Mouse (Mus musculus): ENCODE data around the gene Cln3.

The Cln3 gene

GRCm38 (mm10) chr7:126594862-126595561 is 9.4 kb upstream of the Cln3 start, which contains the start of gene Il27:
TSS of gene Il27 (minus strand) at chr7:126594941.
- DNase-seq (ENCODE audit: low spot score), result no peak

GRCm38 (mm10) chr7:126587779-126588178 is 2.2 kb upstream of the Cln3 start:
- peak; percentile 63 for DNase-seq (ENCODE audit: low spot score)

GRCm38 (mm10) chr7:126586839-126587238 is 1.2 kb upstream of the Cln3 start:
- DNase-seq (ENCODE audit: low spot score), result peak; percentile 70

- DNase-seq (ENCODE audit: low spot score), result peak; percentile 45
Measured at GRCm38 (mm10) chr7:126584506-126584977, 1.1 kb downstream of the Cln3 start, which contains the start of gene Apobr. TSS of gene Apobr (plus strand) at chr7:126584942.

GRCm38 (mm10) chr7:126583761-126584160 is 1.9 kb downstream of the Cln3 start:
- no peak for DNase-seq (ENCODE audit: low spot score)

- DNase-seq (ENCODE audit: low spot score), result peak; percentile 91
Measured at GRCm38 (mm10) chr7:126583251-126583709, 2.3 kb downstream of the Cln3 start.

- DNase-seq (ENCODE audit: low spot score), result no peak
Measured at GRCm38 (mm10) chr7:126582759-126583158, 2.9 kb downstream of the Cln3 start.

- no peak for DNase-seq (ENCODE audit: low spot score)
Measured at GRCm38 (mm10) chr7:126581661-126582060, 4.0 kb downstream of the Cln3 start.

- peak; percentile 60 for DNase-seq (ENCODE audit: low spot score)
Measured at GRCm38 (mm10) chr7:126579172-126579571, 6.4 kb downstream of the Cln3 start.

- peak; percentile 52 for DNase-seq (ENCODE audit: low spot score)
Measured at GRCm38 (mm10) chr7:126576946-126577345, 8.7 kb downstream of the Cln3 start.

GRCm38 (mm10) chr7:126566094-126566765 is 19.4 kb downstream of the Cln3 start, which contains the start of gene Eif3c:
TSS of gene Eif3c (minus strand) at chr7:126566411.
- peak; percentile 92 for DNase-seq (ENCODE audit: low spot score)

GRCm38 (mm10) chr7:126565693-126566092 is 19.9 kb downstream of the Cln3 start:
- no peak for DNase-seq (ENCODE audit: low spot score)

- DNase-seq (ENCODE audit: low spot score), result no peak
Measured at GRCm38 (mm10) chr7:126556635-126557034, 29.0 kb downstream of the Cln3 start.

GRCm38 (mm10) chr7:126554796-126555195 is 30.8 kb downstream of the Cln3 start:
- no peak for DNase-seq (ENCODE audit: low spot score)

- DNase-seq (ENCODE audit: low spot score), result no peak
Measured at GRCm38 (mm10) chr7:126545631-126546030, 40.0 kb downstream of the Cln3 start.

GRCm38 (mm10) chr7:126541661-126542060 is 44.0 kb downstream of the Cln3 start:
- no peak for DNase-seq (ENCODE audit: low spot score)

- no peak for DNase-seq (ENCODE audit: low spot score)
Measured at GRCm38 (mm10) chr7:126537820-126538585, 47.6 kb downstream of the Cln3 start.

GRCm38 (mm10) chr7:126536466-126536865 is 49.2 kb downstream of the Cln3 start:
- DNase-seq (ENCODE audit: low spot score), result no peak

GRCm38 (mm10) chr7:126535766-126536165 is 49.9 kb downstream of the Cln3 start:
- no peak for DNase-seq (ENCODE audit: low spot score)

GRCm38 (mm10) chr7:126533434-126533833 is 52.2 kb downstream of the Cln3 start:
- no peak for DNase-seq (ENCODE audit: low spot score)

- peak; percentile 53 for DNase-seq (ENCODE audit: low spot score)
Measured at GRCm38 (mm10) chr7:126528166-126528577, 57.4 kb downstream of the Cln3 start.

- DNase-seq (ENCODE audit: low spot score), result peak; percentile 51
Measured at GRCm38 (mm10) chr7:126523316-126523715, 62.3 kb downstream of the Cln3 start.

Data from lung, postnatal 25 days (tissue).